Mouse (Mus musculus) 416B (cell line): ENCODE measurements around the gene Stx12.

ENCODE experiments used
- DNase-seq: peaks from one replicate; pipeline ENCODE4 v3.0.0; 2011; ENCODE audit warnings: low read depth

Gene Stx12

DNA sequence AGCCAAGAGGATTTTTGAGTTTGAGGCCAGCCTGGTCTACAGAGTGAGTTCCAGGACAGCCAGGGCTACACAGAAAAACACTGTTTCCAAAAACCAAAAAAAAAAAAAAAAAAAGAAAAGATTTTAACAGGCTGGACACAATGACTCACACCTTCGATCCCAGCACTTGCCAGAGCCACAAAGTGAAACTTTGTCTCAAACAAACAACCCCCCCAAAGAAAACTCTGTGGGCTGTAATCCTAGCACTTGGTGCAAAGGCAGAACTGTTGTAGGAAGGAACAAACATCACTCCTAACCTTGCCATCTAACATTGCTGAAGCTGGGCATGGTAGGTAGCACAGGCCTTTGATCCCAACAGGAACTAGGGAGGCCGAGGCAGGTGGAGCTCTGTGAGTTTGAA is 19.5 kb downstream of the Stx12 start:
- peak; percentile 52 for DNase-seq

DNA sequence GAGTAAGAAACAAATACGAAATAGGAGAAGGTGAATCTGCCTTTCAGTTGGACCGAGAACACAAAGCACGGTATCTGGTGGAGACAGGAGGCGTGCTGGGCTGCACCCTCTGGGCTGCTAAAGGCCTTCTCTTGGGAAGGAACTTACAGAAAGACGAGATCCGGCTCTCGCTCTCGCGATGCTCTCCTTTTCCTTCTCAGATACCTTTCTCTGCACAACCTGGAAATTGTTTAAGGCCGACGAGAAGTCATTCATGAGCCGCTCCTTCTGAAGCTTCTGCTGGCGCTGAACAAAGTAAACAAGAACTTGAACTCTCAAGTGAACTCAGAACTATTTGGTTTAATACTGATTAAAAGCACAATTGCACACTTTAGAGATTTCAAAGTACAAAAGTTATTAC is 21.3 kb downstream of the Stx12 start:
- DNase-seq, result no peak

DNA sequence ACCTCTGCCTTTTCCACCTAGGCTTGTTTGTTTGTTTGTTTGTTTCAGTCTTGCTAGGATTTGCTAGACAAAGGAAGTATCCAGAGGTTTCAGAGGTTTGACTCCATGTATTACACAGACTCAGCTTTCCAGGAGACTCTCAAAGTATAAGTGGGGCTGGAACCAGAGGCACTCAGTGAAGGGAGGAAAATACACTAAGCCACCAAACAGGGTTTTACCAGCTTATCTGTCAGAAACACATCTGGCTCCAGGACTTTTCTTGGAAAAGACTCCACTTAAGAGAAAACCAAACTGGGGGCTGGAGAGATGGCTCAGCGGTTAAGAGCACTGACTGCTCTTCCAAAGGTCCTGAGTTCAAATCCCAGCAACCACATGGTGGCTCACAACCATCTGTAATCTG is 23.4 kb downstream of the Stx12 start:
- no peak for DNase-seq

DNA sequence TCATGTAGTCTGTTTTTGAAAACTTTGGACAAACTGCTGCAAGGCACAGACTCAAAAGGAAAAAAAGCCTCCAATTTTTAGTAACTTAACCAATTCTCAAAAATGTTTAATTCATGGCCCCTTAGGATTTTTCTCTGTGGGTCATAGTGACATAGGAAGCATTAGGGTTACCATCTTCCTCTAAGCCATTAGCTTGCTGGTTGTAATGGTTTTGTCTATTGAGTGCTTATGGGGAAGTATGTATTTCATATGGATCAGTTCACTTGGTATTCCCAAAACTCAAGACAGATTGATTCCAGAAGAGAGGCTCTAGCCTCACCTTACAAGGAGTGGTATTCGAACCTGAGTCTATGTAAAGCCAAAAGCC is 40.6 kb downstream of the Stx12 start:
- peak; percentile 11 for DNase-seq

DNA sequence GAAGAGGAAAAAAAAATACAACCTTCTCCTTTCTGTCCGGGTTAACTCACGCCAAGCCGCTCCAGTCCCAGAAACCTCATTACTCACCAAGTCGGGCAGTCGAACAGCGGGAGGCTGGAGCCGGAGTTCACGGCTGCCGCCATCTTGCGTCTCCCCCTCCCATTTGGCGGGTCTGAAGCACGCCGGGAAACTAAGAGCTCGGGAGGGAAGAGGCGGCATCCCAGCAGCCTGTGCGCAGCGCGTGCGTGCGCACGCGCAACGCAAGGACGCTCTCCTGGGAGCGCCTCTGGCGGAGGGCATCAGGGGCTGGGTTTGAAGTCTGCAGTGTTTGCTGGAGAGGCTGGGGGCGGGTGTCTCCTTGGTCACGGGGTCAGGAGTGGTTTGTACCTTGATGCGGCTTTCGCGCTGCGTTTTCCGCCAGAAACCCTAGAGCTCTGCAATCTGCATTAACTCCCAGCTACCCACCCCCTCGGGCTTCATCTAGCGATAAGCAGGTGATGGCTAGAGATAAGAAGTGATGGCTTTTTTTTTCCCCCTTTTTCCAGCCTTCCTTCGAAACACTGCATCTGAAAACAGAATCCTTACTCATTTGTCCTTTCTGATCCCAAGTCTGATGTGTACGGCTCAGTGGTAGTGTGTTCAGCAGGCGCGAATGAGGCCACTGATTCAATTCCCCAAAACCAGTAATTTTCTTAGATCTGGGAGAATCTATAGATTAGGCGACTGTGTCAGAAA is 41.2 kb downstream of the Stx12 start, which contains the start of gene Ppp1r8:
Gene Ppp1r8 (minus strand): TSS at position 200 of the 735 bp plus-strand sequence.
- DNase-seq, result peak; percentile 97

DNA sequence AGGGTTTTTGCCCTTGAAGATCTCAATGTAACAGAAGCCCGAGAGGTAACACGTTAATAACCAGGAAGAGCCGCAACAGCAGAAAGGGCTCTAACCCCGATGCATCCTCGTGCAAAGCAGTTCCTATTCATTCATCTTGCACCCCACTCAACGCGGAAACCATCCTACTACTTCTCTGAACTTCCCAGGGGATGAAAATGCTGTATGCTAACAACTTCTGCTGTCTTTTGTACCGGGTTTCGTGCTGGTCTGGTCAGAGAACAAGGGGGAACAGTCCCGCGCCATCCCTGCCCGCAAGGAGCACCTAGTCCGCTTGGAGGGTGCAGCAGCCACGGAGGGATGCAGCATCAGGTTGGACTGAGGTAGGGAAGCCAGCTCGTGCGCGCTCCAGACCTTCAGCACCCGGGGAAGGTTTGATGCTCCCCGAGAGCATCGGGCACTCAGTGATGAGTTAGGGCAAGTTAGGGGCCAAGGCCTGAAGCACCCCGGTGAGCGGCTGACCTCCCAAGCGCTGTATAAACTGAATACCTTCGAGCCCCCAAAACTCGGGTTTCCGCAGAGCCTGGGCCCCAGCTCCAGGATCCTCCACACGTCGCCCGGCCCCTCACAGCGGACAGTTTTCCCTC is 41.9 kb downstream of the Stx12 start:
- peak; percentile 62 for DNase-seq

DNA sequence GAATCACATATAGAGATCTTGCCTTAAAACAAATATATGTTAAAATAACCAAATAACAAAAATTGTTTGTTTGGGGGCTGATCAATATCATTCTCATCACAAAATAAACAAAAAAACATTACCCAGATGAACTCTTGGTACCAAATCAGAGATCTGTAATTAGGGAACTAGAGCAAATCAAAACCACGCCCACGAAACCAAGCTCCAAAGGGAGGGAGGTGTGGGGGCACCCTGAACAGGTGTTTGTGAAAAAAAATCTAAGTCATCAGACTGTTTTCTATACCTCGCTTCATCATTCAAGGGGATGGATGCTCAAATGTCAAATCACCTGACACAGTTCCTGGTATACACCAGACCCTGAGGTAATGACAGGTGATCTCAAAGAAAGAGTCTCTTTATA is 42.8 kb downstream of the Stx12 start:
- DNase-seq, result no peak

DNA sequence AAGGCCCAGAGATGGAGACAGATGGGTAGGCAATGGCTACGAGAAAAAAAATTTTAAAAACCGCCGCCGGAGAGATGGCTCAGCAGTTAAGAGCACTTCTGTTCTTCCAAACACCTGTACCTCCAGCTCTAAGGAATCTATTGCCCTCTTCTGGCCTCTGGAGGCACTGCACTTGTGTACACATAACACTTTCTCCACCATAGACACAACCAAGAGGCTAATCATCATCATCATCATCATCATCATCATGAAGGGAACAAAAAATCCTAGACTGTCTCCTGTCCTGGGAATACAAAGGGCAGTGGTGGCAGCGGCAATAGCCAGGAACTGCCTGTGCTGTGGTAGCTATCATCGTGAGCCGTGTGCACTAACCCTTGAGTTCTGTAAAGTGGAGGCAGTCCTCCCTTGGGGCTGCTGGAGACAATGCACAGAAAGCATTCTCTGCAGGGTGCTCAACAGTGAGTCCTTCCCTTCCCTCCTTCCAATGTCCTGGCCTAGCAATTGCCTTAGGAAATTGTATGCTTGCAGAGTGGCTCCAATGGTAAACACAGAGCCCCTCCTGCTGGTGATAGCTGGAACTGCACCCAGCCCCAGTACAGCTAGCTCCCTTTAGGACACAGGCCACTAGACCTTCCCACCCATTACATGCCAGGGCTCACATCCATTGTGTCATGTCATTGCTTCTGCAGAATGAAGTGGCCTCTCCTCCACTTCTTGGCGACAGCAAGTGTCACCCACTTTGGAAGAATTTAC is 60.5 kb downstream of the Stx12 start:
- DNase-seq, result peak; percentile 87

DNA sequence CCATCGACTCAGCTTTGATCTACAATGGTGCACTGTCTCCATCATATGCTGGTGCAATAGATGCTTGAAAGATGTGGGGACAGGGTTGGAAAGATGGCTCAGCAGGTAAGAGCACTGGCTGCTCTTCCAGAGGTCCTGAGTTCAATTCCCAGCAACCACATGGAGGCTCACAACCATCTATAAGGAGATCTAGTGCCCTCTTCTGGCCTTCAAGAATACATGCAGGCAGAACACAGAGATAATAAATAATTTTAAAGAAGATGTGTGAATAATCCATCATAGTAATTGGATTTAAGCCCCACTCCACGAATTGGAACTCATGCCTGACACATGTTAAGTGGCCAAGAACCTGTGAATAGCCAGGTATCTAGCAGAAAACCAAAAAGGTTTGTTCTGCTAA is 65.9 kb downstream of the Stx12 start:
- no peak for DNase-seq

DNA sequence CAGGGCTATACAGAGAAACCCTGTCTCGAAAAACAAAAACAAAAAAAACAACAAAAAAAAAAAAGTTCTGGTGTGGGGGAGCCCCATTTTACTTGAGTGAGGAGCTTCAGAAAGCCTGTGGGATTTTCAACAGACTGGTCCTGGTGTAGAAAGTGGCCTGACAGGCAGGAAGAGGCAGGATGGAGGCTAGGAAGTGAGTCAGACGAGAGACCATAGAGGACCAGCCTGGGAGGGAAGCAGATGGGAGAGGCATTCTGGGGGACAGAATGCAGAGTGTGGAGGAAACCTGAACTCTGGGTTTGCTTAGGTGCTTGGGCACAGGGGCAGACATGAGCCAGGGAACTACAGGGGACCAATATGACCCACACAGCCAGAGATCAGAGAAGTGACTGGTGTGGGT is 67.5 kb downstream of the Stx12 start:
- peak; percentile 78 for DNase-seq

DNA sequence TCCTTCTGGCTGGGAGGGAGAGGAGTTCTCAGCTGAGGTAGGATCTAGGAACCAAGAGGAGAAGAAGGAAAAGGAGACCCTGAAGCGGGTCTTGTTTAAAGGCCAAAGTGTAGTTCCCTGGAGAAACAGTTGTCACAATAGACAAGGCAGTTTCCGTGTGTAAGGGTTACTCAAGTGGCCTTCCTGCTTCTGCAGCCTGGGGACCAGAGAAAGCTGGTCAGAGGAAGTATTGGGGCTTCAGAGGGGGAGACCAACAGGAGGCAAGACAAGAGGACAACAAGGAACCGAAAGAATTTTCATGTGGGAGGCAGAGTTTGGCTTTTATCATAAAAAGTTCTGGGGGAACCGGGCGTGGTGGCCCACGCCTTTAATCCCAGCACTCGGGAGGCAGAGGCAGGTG is 67.9 kb downstream of the Stx12 start:
- DNase-seq, result peak; percentile 64

DNA sequence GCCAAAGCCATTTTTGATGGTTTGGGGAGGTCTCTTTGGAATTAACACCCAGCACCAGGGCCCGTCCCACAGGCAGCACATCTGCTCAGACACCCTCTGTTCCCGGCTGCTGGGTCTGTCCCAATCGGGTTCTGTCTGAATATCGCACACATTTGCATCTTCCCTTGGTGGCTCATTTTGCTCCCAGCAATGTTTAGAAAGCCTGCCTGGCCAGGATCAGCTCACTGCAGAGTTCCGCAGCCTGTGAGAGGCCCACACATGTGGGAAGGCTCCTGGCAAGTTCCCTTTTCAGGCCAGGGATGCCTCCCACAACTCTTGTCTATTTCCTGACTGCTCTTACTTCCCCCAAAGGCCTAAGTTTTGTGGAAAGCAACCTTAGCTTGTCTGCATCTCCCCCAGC is 74.7 kb downstream of the Stx12 start:
- DNase-seq, result no peak

DNA sequence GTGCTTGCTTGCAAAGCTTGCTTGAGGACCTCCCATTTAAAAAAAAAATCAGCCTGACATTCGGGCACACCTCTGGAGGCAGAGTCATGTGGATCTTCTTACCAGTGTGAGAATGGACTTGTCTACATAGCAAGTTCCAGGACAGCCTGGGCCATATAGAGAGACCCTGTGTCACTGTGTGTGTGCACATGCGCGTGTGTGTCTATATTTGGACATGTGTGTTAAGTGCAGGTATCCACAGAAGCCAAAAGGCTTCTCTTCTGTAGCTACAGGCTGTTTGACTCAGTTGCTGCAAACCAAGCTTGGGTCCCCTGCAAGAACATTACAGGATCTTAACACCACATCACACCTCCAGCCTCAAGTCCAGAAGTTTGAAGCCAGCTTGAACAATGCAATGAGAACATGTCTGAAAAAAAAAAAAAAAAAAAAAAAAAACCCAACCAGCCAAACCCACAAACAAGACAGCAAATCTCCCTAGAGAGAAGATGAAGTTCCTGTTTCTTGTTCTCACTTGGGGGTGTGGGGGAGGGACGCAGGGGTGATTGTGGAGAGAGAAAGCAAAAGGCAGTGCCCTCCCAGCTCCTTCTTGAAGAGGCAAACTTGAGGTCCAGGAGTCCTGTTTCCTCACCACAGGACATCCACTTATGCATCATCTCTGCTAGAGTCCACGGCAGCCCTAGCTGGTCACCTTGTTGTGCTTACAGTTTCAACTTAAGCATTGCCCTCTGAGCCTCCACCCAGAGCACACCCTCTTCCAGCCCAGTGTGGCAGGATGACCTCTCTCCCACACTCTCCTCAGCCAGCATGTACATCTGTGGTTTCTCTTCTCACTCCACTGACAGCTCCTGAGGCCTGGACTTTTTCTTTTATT is 76.3 kb downstream of the Stx12 start:
- DNase-seq, result peak; percentile 75

DNA sequence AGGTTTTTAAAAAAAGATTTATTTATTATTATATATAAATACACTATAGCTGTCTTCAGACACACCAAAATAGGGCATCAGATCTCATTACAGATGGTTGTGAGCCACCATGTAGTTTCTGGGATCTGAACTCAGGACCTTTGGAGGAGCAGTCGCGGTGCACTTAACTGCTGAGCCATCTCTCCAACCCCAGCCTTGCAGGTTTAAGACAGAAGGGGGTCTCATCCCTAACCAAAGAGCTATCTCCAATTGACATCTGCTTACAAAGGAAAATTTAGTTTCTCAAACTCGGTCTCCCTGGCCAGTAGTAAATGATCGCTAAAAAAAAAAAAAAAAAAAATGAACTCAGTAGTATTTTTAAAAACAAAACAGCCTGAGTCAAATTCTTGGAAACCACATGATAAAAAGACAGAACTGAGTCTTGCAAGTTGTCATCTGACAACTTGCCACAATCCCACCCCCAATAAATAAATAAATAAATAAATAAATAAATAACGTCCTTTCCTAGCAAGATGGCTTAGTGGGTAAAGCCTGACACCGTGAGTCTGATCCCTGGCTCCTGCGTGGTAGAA is 77.6 kb downstream of the Stx12 start:
- no peak for DNase-seq

DNA sequence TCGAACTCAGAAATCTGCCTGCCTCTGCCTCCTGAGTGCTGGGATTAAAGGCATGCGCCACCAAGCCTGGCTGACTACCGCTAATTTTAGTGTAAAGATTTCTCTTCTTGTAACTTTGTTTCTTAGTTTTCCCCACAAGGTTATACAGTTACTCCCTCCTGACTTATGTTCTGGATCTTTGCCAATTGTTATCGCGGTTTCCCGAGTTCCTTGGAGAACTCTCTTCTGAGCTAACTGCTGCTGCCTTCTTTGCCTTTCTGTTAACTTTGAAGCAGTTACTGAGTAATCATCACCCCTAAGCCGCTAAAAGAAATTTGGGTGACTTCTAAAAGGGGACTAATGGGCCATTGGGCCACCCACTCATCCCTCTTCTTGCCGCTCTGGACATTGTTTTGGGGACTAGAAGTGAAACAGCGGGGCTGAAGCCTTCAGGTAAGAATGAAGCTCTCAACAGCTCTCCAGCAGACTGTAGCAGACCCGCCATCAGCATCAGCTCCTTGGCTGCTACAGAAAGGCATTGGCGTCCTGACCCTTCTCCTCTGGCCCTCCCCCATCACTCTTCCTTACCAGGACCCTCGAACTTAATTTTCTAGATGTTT is 78.6 kb downstream of the Stx12 start:
- peak; percentile 56 for DNase-seq

DNA sequence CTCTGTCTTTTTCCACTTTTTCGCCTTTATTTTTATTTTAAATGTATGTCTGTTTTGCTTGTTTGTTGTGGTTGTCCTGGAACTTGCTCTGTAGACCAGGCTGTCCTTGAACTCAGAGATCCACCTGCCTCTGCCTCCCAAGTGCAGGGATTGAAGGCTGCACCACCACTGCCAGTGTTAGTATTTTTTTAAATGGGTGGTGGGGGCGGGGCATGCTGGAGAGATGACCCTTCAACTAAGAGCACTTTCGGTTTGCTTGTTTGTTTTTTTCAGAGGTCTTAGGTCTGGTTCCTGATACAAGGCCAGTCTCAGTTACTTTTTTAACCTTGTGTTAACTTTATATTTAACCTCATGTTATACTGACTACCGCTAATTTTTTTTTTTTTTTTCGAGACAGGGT is 79.2 kb downstream of the Stx12 start:
- DNase-seq, result no peak

DNA sequence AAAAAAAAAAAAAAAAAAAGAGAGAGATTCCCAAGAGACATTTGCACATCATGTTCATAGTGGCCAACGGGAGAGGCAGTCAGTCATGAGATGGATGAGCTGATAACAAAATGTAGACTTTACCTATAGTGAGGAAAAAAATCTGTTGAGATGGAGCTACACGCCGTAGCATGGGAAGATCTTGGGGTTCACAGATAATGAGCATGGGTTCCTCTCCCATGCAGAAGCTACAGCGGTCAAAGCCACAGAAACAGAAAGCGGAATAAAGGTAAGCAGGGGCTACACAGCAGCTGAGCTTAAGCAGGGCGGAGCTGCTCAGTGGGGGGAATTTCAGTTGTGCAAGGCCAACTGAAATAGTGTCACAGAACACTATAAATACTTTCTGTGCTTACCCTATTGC is 80.0 kb downstream of the Stx12 start:
- peak; percentile 30 for DNase-seq

DNA sequence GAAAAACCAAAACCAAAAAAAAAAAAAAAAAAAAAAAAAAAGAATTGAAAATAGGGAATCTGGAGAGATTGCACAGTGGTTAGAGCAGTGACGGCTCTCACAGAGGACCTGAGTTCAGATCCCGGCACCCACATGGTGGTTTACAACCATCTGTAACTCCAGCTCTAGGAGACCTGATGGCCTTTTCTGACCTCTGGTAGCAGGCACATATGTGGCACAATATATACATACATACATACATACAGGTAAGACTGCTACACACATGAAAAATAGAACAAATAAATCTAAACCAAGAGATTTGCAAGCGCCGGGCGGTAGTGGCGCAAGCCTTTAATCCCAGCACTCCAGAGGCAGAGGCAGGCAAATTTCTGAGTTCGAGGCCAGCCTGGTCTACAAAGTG is 80.4 kb downstream of the Stx12 start:
- DNase-seq, result no peak
